Mouse (Mus musculus): ENCODE measurements around the gene Rnase2b.
"Not testable (repeated sequence)": the region's sequence is repeated elsewhere in the genome, so short reads cannot be mapped to it uniquely, and the experiment has no call there.

GRCm38 (mm10) chr14:51181051-51181450, 19.0 kb downstream of the Rnase2b start:
- TF ChIP-seq HCFC1 (IDR thresholded peaks at IDR 0.05; ENCODE audit: borderline replicate concordance, insufficient read depth, low read length); ZC3H11A (IDR thresholded peaks at IDR 0.05; ENCODE audit: borderline replicate concordance, low read depth, low read length); MAFK (IDR thresholded peaks at IDR 0.05; ENCODE audit: insufficient read depth, low read depth, low read length): not testable (repeated sequence)

All from ES-E14 (cell line).